19 mouse cellular contexts compared by ENCODE assay signal in genomic region chr2:145640255-145640984, GRCm38 (mm10). TPM values are rescaled to one million over a fixed set of nuclear protein-coding genes. Genes with fewer than 3 reads are reported as not detected.
"Had no signal": no experiment of that assay in that cellular context is flagged by ENCODE, and none has a peak within 500 bp of the region (broad histone marks: within the 10 kb centered on the region; RNA-seq: fewer than 3 reads in every experiment).

No protein-coding gene starts in this region.

- H3K27me3 ChIP-seq: midbrain, embryonic 13.5 days; midbrain, embryonic 15.5 days; neural tube, embryonic 13.5 days; neural tube, embryonic 15.5 days had no signal

- ATAC-seq: midbrain, embryonic 13.5 days; midbrain, embryonic 15.5 days had no signal

- H3K4me1 ChIP-seq: midbrain, embryonic 13.5 days; midbrain, embryonic 15.5 days; neural tube, embryonic 13.5 days; neural tube, embryonic 15.5 days had no signal

- H3K36me3 ChIP-seq: midbrain, embryonic 13.5 days; midbrain, embryonic 15.5 days; neural tube, embryonic 13.5 days had no signal

- H3K4me2 ChIP-seq: lung, embryonic 14.5 days; midbrain, embryonic 11.5 days; midbrain, embryonic 13.5 days; midbrain, embryonic 15.5 days; neural tube, embryonic 13.5 days; neural tube, embryonic 15.5 days had no signal

- DNase-seq: lung, adult 18-20 months; lung, embryonic 14.5 days; lung, postnatal 10 days; lung, postnatal 4 days; retina, postnatal 1 day; right cerebral cortex, adult 18-20 months; right cerebral cortex, postnatal 25 days; right cerebral cortex, postnatal 4 days; spleen, adult 18-20 months; thymus, adult 18-20 months; thymus, postnatal 14 days; thymus, postnatal 4 days had no signal

- H3K4me3 ChIP-seq: midbrain, embryonic 13.5 days; midbrain, embryonic 15.5 days; myocyte; neural tube, embryonic 13.5 days; neural tube, embryonic 15.5 days had no signal

- H3K9ac ChIP-seq: lung, embryonic 14.5 days; midbrain, embryonic 13.5 days; midbrain, embryonic 15.5 days; neural tube, embryonic 13.5 days; neural tube, embryonic 15.5 days had no signal

- H3K9me3 ChIP-seq: midbrain, embryonic 13.5 days; midbrain, embryonic 15.5 days; neural tube, embryonic 13.5 days; neural tube, embryonic 15.5 days had no signal

- H3K27ac ChIP-seq: midbrain, embryonic 13.5 days; midbrain, embryonic 15.5 days; neural tube, embryonic 13.5 days; neural tube, embryonic 15.5 days had no signal

RNA-seq across cellular contexts. Expression of gene Rin2, which starts 34.6 kb away (rescaled TPM):
- total RNA-seq: megakaryocyte-erythroid progenitor cell, adult 5-6 weeks had no signal
